Mouse (Mus musculus) naive thymus-derived CD4-positive, alpha-beta T cell, adult 2 months (primary cell): ENCODE measurements around the gene Map3k9.

Source experiments
- DNase-seq: peaks from one replicate; pipeline ENCODE4 v3.0.0-alpha.2; 2011; ENCODE audit warnings: low read depth

Map3k9 gene

GRCm38 (mm10) chr12:81712618-81713017 lies 68.4 kb downstream of the Map3k9 start:
- no peak for DNase-seq

DNA sequence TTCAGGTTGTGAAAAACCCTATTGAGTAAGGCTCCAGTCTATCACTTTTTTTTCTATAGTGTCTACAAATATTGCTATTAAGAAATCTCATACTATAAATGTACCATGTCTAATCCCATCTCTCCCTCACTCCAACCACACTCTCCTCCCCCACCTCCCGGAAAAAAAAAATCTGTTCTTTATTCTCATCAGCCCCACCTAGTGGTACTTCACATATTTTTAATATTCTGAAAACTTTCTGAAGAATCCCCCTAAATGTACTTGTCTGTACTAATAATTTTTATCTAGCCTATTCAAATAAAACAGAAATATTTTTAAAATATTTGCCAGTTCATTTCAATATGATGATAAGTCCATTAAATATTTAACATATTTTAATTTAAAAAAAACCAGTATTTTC lies 78.1 kb downstream of the Map3k9 start:
- DNase-seq = no peak

GRCm38 (mm10) chr12:81698011-81698410 lies 83.0 kb downstream of the Map3k9 start:
- DNase-seq = no peak

DNA sequence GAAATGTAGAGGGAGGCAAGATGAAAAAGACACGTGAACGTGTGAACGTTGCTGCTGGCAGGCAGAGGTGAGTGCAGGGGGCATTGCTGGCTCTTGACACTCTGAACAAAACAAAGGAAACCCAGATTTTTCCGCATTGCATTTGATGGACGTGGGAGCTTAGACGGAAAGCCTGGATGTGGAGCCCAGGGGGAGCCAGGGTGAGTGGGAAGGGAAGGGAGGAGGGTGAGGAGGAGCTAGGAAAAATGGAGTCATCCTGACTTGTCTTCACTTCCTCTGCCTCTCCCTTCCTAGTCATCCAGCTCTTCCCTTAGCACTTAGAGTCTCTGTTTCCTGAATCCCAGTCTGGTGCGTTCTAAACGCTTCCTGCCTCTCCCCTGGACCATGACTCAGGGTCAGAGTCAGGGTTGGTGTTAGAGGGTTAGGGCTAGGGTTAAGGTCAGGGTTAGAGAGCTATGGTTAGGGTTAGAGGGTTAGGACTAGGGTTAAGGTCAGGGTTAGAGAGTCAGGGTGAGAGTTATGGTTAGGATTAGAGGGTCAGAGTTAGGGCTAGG lies 89.7 kb downstream of the Map3k9 start:
- no peak for DNase-seq

DNA sequence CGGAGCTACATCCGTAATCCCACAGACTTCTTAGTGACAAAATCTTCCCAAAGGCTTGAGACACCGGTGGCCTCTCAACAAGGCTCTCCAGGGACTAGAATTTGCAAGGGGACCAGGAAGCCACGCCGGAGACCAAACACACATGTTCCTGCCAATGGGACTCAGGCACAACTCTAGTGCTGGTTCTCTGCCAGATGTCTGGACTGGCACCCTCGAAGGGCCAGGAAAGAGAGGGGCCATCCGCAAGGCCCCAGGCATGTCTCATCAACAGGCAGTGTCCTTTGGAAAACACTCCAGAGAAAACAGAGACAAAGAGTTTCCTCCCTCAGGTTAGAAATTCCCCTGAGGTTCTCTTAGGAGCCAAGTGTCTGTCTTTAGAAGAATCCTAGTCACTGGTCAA lies 90.2 kb downstream of the Map3k9 start:
- DNase-seq = no peak

DNA sequence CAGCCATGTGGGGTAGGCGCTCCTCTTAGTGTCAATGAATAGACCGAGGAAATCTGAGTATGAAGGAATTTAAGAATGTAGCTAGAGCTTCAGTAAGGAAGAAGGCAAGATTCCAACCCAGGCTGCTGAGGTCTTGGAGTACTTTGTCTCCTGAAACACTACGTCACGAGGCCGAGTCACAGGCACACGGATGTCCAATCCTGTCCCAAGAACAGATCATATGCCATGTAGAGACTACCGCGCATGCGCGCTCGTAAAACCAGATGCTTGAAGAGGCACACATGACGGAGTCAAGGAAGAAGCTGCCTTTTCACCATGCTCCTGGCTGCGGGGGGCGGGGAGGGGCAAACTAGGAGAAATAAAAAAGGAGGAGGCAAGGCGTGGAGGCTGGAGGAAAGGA lies 90.9 kb downstream of the Map3k9 start:
- DNase-seq = no peak

DNA sequence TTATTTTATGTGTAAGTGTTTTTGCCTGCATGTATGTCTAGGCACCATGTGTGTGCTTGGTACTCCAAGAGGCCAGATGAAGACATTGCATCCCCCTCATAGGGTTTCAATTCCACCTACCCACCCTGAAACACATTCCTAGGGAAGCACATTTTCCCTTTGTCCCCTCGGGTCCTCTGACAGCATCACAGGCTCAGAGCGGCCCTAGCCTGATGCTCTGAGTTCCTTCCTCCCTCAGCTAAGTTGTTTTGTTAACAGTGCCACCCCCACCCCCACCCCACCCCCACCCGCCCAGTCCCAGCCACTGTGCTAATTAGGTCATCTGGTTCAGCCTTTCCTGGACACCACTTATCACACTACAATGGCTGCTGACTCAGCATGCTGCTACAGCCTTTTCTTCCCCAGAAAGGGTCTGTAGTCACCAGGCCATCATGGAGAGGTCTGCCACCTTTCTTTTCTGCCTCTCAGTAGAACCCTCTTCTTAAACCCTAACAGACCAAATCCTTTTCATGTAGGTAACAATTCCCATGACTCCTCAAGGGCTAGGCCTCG lies 91.4 kb downstream of the Map3k9 start:
- DNase-seq = no peak

GRCm38 (mm10) chr12:81688537-81688936 lies 92.4 kb downstream of the Map3k9 start:
- DNase-seq = no peak

DNA sequence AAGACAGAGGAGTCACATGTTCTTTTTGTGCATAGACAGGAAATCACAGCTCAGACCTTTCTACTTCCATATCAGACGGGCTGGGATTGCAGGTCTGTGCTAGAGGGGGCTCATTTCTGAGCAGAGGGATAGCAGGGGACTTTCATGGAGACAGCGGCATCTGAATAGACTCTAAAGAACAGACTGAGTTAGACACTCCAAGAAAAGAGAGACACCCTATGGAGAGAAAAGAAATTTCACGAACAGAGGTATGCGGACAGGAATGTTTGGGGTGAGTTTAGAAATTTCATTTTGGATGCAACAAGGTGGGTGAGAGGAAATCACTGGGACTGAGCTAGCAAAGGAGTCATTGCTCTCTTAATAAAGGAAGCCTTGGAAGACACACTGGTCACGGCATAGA lies 93.1 kb downstream of the Map3k9 start:
- no peak for DNase-seq

- DNase-seq = no peak
Observed at GRCm38 (mm10) chr12:81686406-81687117, 94.4 kb downstream of the Map3k9 start.

DNA sequence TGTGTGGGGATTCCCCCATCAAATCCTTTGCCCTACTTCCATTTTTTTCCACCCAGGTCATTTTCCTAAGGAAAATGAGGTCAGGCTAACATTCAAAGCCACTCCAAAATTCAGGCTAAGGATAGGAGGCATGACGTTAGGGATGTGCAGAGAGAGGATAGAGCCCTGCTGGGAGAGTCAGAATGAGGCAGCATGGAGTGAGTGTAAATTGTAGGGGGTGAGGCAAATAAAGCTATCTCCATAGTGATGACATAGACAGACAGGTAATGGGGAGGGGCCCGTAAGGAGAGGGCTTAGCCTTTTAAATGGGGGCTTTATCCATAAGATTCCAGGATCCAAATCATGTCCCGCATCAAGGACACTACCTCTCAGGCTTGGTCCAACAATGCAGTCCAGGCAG lies 95.0 kb downstream of the Map3k9 start:
- no peak for DNase-seq

DNA sequence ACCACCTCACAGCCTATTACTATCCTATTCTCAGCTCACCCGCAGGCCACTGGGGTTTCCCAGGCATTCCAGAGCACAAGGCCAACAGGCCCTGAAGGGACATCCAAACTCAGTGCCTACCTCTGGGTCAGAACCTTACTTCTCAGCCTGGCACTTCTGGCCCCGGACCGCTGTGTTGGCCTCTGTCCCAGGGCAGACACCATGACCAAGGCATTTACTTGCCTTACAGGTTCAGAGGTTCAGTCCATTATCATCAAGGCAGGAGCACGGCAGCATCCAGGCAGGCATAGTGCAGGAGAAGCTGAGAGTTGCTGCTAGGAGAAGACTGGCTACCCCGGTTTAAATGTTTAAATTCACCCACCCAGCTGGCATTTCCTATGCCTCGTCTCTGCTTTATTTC lies 96.9 kb downstream of the Map3k9 start:
- DNase-seq = no peak

GRCm38 (mm10) chr12:81683395-81683794 lies 97.6 kb downstream of the Map3k9 start:
- DNase-seq = no peak

- DNase-seq = no peak
Observed at GRCm38 (mm10) chr12:81679807-81680529, 101.0 kb downstream of the Map3k9 start.

GRCm38 (mm10) chr12:81675557-81675956 lies 105.4 kb downstream of the Map3k9 start:
- DNase-seq = no peak
